Mouse (Mus musculus) heart, embryonic 15.5 days (tissue): ENCODE results near the gene Ralgps1. TPM values are rescaled to one million over a fixed set of nuclear protein-coding genes. Genes with fewer than 3 reads are reported as not detected.
"Not testable (repeated sequence)": the region's sequence is repeated elsewhere in the genome, so short reads cannot be mapped to it uniquely, and the experiment has no call there.

Source experiments
- ATAC-seq: fragments of 200-750 bp; cut with Nextera tagmentation; replicated peaks from 2 replicates; pipeline ENCODE4 v1.8.0; 2017; ENCODE audit warnings: low read depth, moderate TSS enrichment; ENCODE audit not compliant: insufficient number of reproducible peaks, insufficient read depth, low FRiP score
- H3K27ac ChIP-seq: fragments of 300-500 bp; sonication (generic); 2 replicates; pipeline ENCODE4 v1.5.1; 2015; ENCODE audit warnings: mild to moderate bottlenecking, inconsistent platforms
- H3K27me3 ChIP-seq: fragments of 300-500 bp; sonication (generic); 2 replicates; pipeline ENCODE4 v1.6.1; 2015; ENCODE audit warnings: inconsistent platforms
- H3K36me3 ChIP-seq: fragments of 300-500 bp; sonication (generic); 2 replicates; pipeline ENCODE4 v1.6.1; 2015; ENCODE audit warnings: mild to moderate bottlenecking, inconsistent platforms
- H3K4me1 ChIP-seq: fragments of 300-500 bp; sonication (generic); replicated peaks from 2 replicates; pipeline ENCODE4 v1.6.1; 2015; ENCODE audit warnings: inconsistent platforms
- H3K4me2 ChIP-seq: fragments of 300-500 bp; sonication (generic); 2 replicates; pipeline ENCODE4 v1.6.1; 2015; ENCODE audit warnings: inconsistent platforms, mild to moderate bottlenecking, moderate library complexity
- H3K4me3 ChIP-seq: fragments of 300-500 bp; sonication (generic); 2 replicates; pipeline ENCODE4 v1.5.1; 2015; ENCODE audit warnings: mild to moderate bottlenecking, inconsistent platforms
- H3K9ac ChIP-seq: fragments of 300-500 bp; sonication (generic); 2 replicates; pipeline ENCODE4 v1.6.1; 2015; ENCODE audit warnings: mild to moderate bottlenecking, inconsistent platforms
- H3K9me3 ChIP-seq: fragments of 300-500 bp; sonication (generic); replicated peaks from 2 replicates; pipeline ENCODE4 v1.6.1; 2016; ENCODE audit warnings: inconsistent platforms
- WGBS: fragments of 180-500 bp; shearing (Covaris S2); methylation state at CpG from one replicate; pipeline ENCODE4 v1.1.7; 2015; ENCODE audit warnings: mixed read lengths; 5-methylcytosine and 5-hydroxymethylcytosine counted together
- polyA plus RNA-seq: library from polyadenylated mRNA; unstranded; fragments of >200 nt; fragmentation: Nextera tagmentation; extraction: Ambion mirVana; gene quantifications from 2 replicates; pipeline ENCODE4 v1.2.1, GENCODE M21; 2015

The Ralgps1 gene
- polyA plus RNA-seq, 1 experiment from 2014 or later: 3.7 TPM

DNA sequence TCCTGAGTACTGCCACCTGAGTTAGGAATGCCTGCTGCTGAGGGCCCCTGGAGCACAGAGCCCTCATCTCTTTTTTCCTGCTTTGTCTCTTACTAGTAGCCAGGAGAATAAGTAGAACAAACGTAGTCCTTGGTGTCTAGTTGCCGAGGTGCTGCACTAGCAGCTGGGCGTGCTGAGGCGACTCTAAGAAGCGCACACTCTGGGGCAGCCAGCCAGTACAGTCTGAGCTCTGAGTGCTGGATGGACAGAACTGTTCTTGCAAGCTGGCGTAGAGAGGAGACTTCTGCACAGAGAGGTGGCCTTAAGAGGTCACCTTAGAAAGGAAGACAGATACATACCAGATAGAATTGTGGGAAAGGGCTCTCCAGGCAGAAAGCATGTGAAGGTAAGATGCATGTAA, 151.0 kb downstream of the Ralgps1 start:
- Histone ChIP-seq H3K27me3 (no peaks in the 10 kb centered on the region), H3K4me2 (peak overlapping the region; percentile 31; the same call in 1 of the 2 replicates), H3K9ac (no peak overlapping the region), H3K27ac (peak overlapping the region; percentile 40), H3K4me3 (no peak overlapping the region), H3K9me3 (no peaks in the 10 kb centered on the region), H3K4me1 (peaks cover 67% of the 10 kb centered on the region), H3K36me3 (no peaks in the 10 kb centered on the region)
- no peak for ATAC-seq
- 70% methylated on average over 6 of the region's 6 CpGs for WGBS

DNA sequence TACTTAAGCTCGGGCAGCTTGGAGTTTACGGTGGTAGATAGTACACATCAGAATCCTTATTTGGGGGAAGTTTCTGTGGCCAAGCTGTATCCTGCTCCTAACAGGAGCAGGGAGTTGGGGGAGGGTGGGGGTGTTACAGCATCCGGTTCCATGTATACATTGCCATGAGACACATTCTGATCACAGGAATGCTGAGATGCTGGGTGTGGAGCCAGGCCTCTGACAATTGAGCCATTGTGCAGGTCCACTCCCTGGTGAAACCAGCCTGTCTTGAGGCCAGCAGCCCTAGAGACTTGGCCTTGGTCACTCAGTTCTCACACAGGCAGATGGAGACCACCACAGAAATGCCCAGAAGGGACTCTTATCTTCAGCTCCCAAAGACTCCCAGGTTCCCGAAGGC, 151.6 kb downstream of the Ralgps1 start:
- Histone ChIP-seq H3K27ac (peak overlapping the region; percentile 40), H3K9me3 (no peaks in the 10 kb centered on the region)
- WGBS: 66% methylated on average over 4 of the region's 4 CpGs

DNA sequence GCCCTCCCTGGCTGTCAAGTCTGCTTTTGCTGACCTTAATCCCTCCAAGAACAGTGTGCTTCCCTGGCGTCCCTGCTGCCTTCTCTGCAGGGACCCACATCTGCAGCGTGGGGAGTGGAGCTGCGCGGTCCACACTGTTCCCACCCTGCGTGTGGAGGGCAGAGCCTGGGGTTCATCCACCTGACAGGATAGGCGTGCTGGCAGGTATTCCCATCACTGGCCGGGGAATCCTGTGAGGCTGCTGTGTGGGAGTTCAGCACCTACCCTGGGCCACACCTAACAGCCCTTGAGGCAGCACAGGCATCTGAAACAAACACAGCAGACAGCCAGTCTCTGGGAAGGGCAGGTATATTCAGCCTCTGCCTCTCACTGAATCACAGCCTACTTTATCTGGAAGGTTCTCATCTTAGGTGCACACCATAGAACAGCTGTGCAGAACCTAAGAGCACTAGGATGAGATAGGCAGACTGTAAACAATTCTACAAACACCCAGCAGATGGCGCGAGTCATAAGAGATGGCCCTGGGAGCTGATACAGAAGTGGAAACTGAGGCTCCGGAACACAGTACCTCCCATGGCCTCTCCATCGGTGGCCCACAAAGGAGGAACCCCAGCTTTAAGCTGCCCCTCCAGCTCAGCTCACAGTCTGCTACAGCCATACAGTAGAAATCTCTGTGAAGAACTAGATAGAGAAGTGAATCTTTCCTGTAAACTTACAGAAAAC, 152.2 kb downstream of the Ralgps1 start:
- no peaks in the 10 kb centered on the region for H3K27me3 ChIP-seq
- H3K4me3 ChIP-seq: no peak overlapping the region
- H3K4me2 ChIP-seq: peak overlapping the region; percentile 31
- 59% methylated on average over 11 of the region's 11 CpGs for WGBS
- no peaks in the 10 kb centered on the region for H3K36me3 ChIP-seq
- H3K9ac ChIP-seq: peak overlapping the region; percentile 19; the same call in 1 of the 2 replicates
- no peaks in the 10 kb centered on the region for H3K9me3 ChIP-seq
- H3K4me1 ChIP-seq: peaks cover 70% of the 10 kb centered on the region
- H3K27ac ChIP-seq: peak overlapping the region; percentile 40; the same call in 1 of the 2 replicates
- no peak for ATAC-seq

More for the DNA sequence above, 151.6 kb downstream of the Ralgps1 start:
- no peak overlapping the region for H3K9ac ChIP-seq
- no peaks in the 10 kb centered on the region for H3K27me3 ChIP-seq
- H3K4me2 ChIP-seq: peak overlapping the region; percentile 31
- H3K4me3 ChIP-seq: no peak overlapping the region
- peaks cover 71% of the 10 kb centered on the region for H3K4me1 ChIP-seq
- ATAC-seq: no peak
- H3K36me3 ChIP-seq: no peaks in the 10 kb centered on the region

DNA sequence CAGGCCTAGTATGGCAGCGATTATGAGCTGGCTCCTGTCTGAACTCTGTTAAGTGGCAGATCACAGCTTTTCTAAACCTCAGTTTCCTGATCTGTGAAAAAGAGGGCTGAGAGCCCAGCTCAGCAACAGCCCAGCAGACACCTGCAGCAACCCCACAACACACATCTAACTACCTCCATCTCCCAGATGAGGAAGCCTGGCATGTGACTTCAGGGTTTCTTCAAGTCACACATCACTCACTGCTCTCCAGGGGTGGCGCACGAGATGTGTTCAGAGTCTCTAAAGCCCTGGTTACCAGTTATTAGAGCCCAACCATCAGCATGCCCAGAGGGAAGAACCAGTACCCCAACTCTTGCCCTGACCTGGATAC, 153.9 kb downstream of the Ralgps1 start:
- Histone ChIP-seq H3K9ac (peak overlapping the region; percentile 78), H3K27ac (peak overlapping the region; percentile 94), H3K4me3 (peak overlapping the region; percentile 65), H3K4me1 (peaks cover 59% of the 10 kb centered on the region), H3K9me3 (no peaks in the 10 kb centered on the region), H3K36me3 (no peaks in the 10 kb centered on the region), H3K4me2 (peak overlapping the region; percentile 93), H3K27me3 (no peaks in the 10 kb centered on the region)
- WGBS: 31% methylated on average over 3 of the region's 3 CpGs
- ATAC-seq: no peak

DNA sequence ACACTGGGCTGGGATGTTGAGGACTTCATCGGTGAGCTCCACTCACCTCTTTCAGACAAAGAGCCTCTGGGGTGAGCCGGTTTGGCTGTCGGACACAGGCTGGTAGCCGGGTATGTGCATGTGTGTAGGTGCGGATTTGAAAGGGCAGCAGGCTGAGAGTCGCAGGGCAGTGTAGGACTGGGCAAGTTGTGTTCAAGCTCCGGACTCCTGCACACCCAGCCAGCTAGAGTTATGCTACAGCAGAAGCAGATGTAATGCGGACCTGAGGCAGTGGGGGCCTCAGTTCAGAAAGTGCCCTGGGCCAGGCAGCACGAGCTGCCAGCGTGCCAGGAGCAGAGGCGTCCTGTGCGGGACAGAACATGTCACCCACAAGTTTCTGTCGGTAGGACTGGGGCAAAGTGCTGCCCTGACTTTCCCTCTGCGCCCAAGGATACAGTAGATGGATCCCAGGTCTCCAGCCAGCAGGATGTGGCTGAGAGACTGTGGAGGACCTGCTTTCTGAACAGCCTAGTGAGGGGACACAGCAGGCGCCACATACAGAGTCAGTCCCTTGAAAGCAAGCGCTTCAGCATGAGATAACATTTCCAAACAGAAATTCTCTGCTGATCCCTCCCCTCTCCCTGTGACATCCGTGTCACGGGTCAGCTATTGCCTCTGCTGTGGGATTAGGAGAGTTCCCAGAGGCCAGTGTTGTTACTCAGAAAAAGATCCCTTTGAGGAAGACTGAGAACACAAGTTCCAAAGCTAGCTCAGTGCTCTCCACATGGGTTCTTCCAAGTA, 154.5 kb downstream of the Ralgps1 start:
- H3K36me3 ChIP-seq: no peaks in the 10 kb centered on the region
- H3K4me3 ChIP-seq: peak overlapping the region; percentile 65
- ATAC-seq: peak; percentile 1; the same call in 1 of the 2 replicates
- 12% methylated on average over 18 of the region's 18 CpGs for WGBS
- H3K27me3 ChIP-seq: no peaks in the 10 kb centered on the region
- peak overlapping the region; percentile 78 for H3K9ac ChIP-seq
- no peaks in the 10 kb centered on the region for H3K9me3 ChIP-seq
- H3K4me2 ChIP-seq: peak overlapping the region; percentile 93
- peaks cover 55% of the 10 kb centered on the region for H3K4me1 ChIP-seq
- peak overlapping the region; percentile 94 for H3K27ac ChIP-seq

DNA sequence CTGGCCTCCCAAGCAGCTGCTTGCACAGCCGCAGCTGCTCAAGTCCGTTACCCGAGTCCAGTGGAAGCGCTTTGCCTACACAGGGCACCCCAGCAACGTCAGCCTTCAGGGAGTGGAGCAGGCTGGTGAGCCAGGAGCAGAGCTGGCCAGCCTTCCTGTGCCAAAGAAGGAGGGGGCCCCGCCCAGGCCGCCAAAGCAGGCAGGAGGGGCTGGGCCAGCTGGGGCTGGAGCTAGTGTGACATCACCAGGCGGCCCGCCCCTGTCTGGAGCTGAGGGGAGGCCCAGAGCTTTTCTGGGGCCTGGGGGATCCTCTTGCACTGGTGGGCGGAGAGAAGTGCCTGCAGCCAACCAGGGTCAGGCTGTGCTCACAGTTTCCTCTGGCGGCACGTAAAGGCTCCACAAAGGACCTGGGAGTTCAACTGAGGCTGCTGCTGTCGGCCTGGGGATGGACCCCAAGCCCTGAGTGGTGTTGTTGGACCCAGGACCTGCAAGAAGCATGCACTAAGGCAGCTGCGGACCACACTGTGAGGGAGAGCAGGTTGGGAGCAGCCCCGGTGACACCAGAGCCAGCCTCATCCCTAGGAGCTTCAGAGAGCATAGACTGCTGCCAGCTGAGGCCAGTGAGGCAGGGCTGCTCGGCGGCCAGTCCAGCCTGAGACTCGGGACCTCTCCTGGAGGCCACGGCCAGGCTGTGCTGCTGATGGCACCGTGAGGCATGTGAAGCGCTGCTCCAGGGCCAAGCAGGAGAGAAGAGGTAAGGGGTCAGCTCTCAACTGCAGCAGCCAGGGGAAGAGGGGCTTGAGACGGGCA, 155.4 kb downstream of the Ralgps1 start, which contains the start of gene Angptl2:
Angptl2 (plus strand) TSS at position 370 of the 810 bp plus-strand sequence.
- no peaks in the 10 kb centered on the region for H3K9me3 ChIP-seq
- H3K27ac ChIP-seq: peak within 1 kb of the TSS; percentile 94
- no peaks in the 10 kb centered on the region for H3K27me3 ChIP-seq
- WGBS: 2% methylated on average over 22 of the region's 22 CpGs
- H3K9ac ChIP-seq: peak within 1 kb of the TSS; percentile 78
- peak; percentile 94 for ATAC-seq
- peak within 1 kb of the TSS; percentile 65 for H3K4me3 ChIP-seq
- H3K36me3 ChIP-seq: no peaks in the 10 kb centered on the region
- H3K4me1 ChIP-seq: peaks cover 51% of the 10 kb centered on the region
- H3K4me2 ChIP-seq: peak within 1 kb of the TSS; percentile 93

DNA sequence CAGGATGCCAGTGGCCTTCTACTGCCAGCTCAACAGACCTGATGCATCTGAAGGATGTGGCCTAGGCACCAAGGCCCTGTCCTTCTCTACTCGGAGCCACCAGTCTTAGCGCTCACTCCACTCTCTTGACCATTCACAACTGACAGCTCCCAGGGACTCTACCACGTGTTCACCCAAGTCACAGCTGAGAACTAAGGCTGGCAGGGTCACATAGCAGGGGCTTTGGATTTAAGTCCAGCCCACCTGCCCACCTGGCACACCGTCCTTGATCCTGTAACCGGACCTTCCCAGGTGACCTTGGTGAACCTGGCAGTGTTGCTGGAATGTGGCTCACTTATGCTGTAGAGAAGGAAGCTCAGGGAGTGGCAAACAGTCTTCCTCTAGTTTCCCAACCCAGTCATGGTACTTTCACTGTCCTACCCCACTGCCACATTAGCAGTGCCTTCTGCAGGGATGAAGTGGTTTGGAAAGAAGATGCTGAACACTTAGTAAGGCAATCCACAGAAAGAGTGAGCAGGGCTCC, 156.0 kb downstream of the Ralgps1 start:
- Histone ChIP-seq H3K4me2 (peak overlapping the region; percentile 93), H3K27me3 (no peaks in the 10 kb centered on the region), H3K27ac (peak overlapping the region; percentile 94), H3K36me3 (no peaks in the 10 kb centered on the region), H3K9ac (peak overlapping the region; percentile 43; the same call in 1 of the 2 replicates), H3K4me1 (peaks cover 47% of the 10 kb centered on the region), H3K9me3 (no peaks in the 10 kb centered on the region), H3K4me3 (peak overlapping the region; percentile 65)
- ATAC-seq: peak; percentile 0; the same call in 1 of the 2 replicates
- 62% methylated on average over 5 of the region's 5 CpGs for WGBS

DNA sequence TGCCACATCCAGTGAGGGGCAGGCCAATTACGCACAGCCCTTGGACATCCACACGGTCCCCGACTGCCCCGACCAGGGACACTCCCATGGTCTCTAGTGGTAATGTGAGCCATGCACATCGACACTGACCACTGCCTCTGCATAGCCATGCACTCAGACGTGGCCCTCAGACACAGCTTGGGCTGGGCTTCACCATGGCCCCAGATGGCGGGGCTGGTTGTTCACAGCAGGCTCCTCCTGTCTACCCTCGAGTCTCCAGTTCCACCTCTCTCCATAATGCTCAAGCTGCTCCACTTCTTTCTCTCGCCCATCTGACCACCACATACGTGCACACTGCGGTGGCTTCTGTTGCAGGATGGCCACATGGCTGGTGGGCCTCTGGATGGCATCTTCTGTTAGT, 160.0 kb downstream of the Ralgps1 start:
- H3K4me2 ChIP-seq, H3K4me3 ChIP-seq, H3K36me3 ChIP-seq, H3K27me3 ChIP-seq, H3K9ac ChIP-seq, ATAC-seq, H3K9me3 ChIP-seq, H3K27ac ChIP-seq: not testable (repeated sequence)
- H3K4me1 ChIP-seq: peaks cover 33% of the 10 kb centered on the region
- WGBS: 86% methylated on average over 11 of the region's 11 CpGs

DNA sequence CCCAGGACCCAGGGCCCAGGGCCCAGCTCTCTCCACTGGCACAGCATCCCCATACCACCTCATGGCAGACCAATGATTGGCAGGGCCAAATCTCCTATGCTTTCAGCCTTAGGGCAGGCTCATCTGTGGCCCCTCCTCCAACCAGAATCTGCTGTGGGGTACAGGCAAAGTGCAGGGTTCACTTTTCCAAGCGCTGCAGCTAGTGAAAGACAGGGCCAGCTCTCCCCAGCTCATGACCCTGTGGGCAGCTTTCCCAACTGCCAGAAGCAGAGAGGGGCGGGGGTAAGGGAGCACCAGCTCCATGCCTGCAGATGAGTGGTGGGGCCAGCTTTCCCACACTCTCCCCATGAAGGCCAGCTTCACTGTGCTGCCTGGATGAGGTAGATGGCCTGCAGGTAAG, 160.4 kb downstream of the Ralgps1 start:
- no peak for ATAC-seq
- no peaks in the 10 kb centered on the region for H3K27me3 ChIP-seq
- no peak overlapping the region for H3K4me3 ChIP-seq
- H3K9ac ChIP-seq: no peak overlapping the region
- WGBS: 74% methylated on average over 2 of the region's 2 CpGs
- no peaks in the 10 kb centered on the region for H3K9me3 ChIP-seq
- H3K4me2 ChIP-seq: no peak overlapping the region
- H3K36me3 ChIP-seq: no peaks in the 10 kb centered on the region
- peaks cover 34% of the 10 kb centered on the region for H3K4me1 ChIP-seq
- H3K27ac ChIP-seq: no peak overlapping the region

DNA sequence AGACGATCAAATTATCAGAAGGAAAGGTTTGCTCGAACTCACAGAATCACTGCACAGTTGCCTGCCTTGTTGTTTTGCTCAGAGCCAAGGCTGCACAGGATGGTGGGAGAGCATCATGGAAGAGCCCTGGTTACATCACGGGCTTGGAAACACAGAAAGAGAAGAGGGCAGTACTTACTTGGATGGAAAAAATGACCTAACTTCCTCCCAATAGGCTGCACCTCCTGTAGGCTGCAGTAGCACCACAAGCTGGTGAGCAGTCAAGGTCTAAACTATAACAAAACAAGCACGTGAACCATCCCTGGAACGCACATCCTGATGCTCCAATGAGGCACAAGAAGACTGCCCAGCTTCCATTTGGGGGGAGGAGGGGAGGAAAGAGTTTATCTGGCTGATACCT, 163.2 kb downstream of the Ralgps1 start:
- H3K4me1 ChIP-seq: peaks cover 50% of the 10 kb centered on the region

DNA sequence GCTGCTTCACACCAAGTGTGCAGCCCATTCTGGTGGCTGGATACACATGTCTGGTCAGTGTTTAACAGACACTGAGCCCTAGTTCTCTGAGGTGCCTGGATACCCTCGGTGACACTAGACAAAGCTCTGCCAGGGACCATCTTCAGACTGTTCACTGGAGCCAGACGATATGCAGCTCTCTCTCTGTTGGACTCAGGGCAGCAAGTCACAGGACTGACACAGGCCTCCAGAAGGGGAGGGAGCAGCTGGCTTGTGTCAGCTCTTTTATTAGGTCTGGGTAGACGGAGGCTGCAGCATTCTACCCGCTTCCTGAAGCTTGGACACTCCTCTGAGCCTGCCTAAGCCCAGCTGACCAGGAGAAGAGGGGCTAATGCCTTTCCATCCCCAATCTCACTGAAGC, 164.2 kb downstream of the Ralgps1 start:
- H3K9me3 ChIP-seq: no peaks in the 10 kb centered on the region
- peak; percentile 21; the same call in 1 of the 2 replicates for ATAC-seq
- H3K4me3 ChIP-seq: no peak overlapping the region
- no peak overlapping the region for H3K4me2 ChIP-seq
- H3K4me1 ChIP-seq: peaks cover 61% of the 10 kb centered on the region
- H3K27me3 ChIP-seq: no peaks in the 10 kb centered on the region
- H3K27ac ChIP-seq: peak overlapping the region; percentile 69
- H3K9ac ChIP-seq: no peak overlapping the region
- no peaks in the 10 kb centered on the region for H3K36me3 ChIP-seq
- 21% methylated on average over 4 of the region's 4 CpGs for WGBS

More for the DNA sequence above, 163.2 kb downstream of the Ralgps1 start:
- H3K4me3 ChIP-seq: no peak overlapping the region
- H3K36me3 ChIP-seq: no peaks in the 10 kb centered on the region
- H3K27me3 ChIP-seq: no peaks in the 10 kb centered on the region
- H3K27ac ChIP-seq: no peak overlapping the region
- H3K9me3 ChIP-seq: no peaks in the 10 kb centered on the region
- ATAC-seq: no peak
- 65% methylated on average over 5 of the region's 5 CpGs for WGBS
- no peak overlapping the region for H3K4me2 ChIP-seq
- H3K9ac ChIP-seq: no peak overlapping the region
